Mouse (Mus musculus): ENCODE measurements around the gene Gm42417. TPM values are rescaled to one million over a fixed set of nuclear protein-coding genes. Genes with fewer than 3 reads are reported as not detected.
"Not testable (repeated sequence)": the region's sequence is repeated elsewhere in the genome, so short reads cannot be mapped to it uniquely, and the experiment has no call there.

Gene Gm42417
- total RNA-seq, 2 experiments from 2014 or later: 93.9 to 209 TPM

- DNase-seq: no peak
- intact Hi-C loops (cut with DNase I): loop anchor here (5.0 kb wide), 1 partner anchor 188 kb away; no protein-coding TSS in a partner anchor
Measured at GRCm38 (mm10) chr1:36549491-36549890, 10.3 kb upstream of the Gm42417 start.

- no peak for DNase-seq
- intact Hi-C loops (cut with DNase I): loop anchor here (5.0 kb wide), 1 partner anchor 189 kb away; no protein-coding TSS in a partner anchor
Measured at GRCm38 (mm10) chr1:36548771-36549170, 9.5 kb upstream of the Gm42417 start.

- intact Hi-C loops (cut with DNase I): loop anchor here (1.0 to 5.0 kb wide), 4 partner anchors 87 to 189 kb away; no protein-coding TSS in a partner anchor
- DNase-seq: peak; percentile 57 to 68
Measured at GRCm38 (mm10) chr1:36547981-36548598, 8.9 kb upstream of the Gm42417 start.

- intact Hi-C loops (cut with DNase I): loop anchor here (1.0 to 5.0 kb wide), 4 partner anchors 88 to 190 kb away; no protein-coding TSS in a partner anchor
- DNase-seq: peak; percentile 94 to 97
Measured at GRCm38 (mm10) chr1:36546888-36547471, 7.8 kb upstream of the Gm42417 start, which contains the start of gene Ankrd39. Gene Ankrd39 (minus strand): TSS chr1:36547445.

GRCm38 (mm10) chr1:36545845-36546600 lies 6.8 kb upstream of the Gm42417 start:
- intact Hi-C loops (cut with DNase I): loop anchor here (5.0 kb wide), 1 partner anchor 191 kb away; no protein-coding TSS in a partner anchor
- no peak for DNase-seq

GRCm38 (mm10) chr1:36545382-36545781 lies 6.2 kb upstream of the Gm42417 start:
- intact Hi-C loops (cut with DNase I): loop anchor here (5.0 kb wide), 1 partner anchor 192 kb away; no protein-coding TSS in a partner anchor
- DNase-seq: no peak

GRCm38 (mm10) chr1:36542925-36543324 lies 3.7 kb upstream of the Gm42417 start:
- DNase-seq: no peak
- intact Hi-C loops (cut with DNase I): no loop called here

- no peak for DNase-seq
- intact Hi-C loops (cut with DNase I): no loop called here
Measured at GRCm38 (mm10) chr1:36541844-36542243, 2.6 kb upstream of the Gm42417 start.

- intact Hi-C loops (cut with DNase I): no loop called here
- DNase-seq: no peak
Measured at GRCm38 (mm10) chr1:36540807-36541206, 1.6 kb upstream of the Gm42417 start.

GRCm38 (mm10) chr1:36540132-36540531 lies 903 bp upstream of the Gm42417 start:
- intact Hi-C loops (cut with DNase I): no loop called here
- DNase-seq: no peak

- DNase-seq: no peak
- intact Hi-C loops (cut with DNase I): no loop called here
Measured at GRCm38 (mm10) chr1:36538727-36539126, 502 bp downstream of the Gm42417 start.

GRCm38 (mm10) chr1:36536783-36537182 lies 2.4 kb downstream of the Gm42417 start, which contains the start of gene Ankrd23:
Gene Ankrd23 (minus strand): TSS chr1:36536883.
- DNase-seq; intact Hi-C loops (cut with DNase I): not testable (repeated sequence)

- intact Hi-C loops (cut with DNase I): no loop called here
- DNase-seq: no peak
Measured at GRCm38 (mm10) chr1:36536397-36536728, 2.9 kb downstream of the Gm42417 start.

GRCm38 (mm10) chr1:36535477-36536396 lies 3.5 kb downstream of the Gm42417 start:
- peak; percentile 57 to 65 for DNase-seq
- intact Hi-C loops (cut with DNase I): no loop called here

GRCm38 (mm10) chr1:36534595-36535058 lies 4.6 kb downstream of the Gm42417 start:
- peak in 1 of 2 experiments; percentile 43 for DNase-seq

GRCm38 (mm10) chr1:36533546-36533945 lies 5.7 kb downstream of the Gm42417 start:
- DNase-seq: no peak
- intact Hi-C loops (cut with DNase I): no loop called here

More at GRCm38 (mm10) chr1:36534595-36535058, 4.6 kb downstream of the Gm42417 start:
- intact Hi-C loops (cut with DNase I): no loop called here

- intact Hi-C loops (cut with DNase I): no loop called here
- no peak for DNase-seq
Measured at GRCm38 (mm10) chr1:36531461-36531860, 7.8 kb downstream of the Gm42417 start.

GRCm38 (mm10) chr1:36530962-36531361 lies 8.3 kb downstream of the Gm42417 start:
- intact Hi-C loops (cut with DNase I): no loop called here
- DNase-seq: no peak

- DNase-seq: no peak
- intact Hi-C loops (cut with DNase I): no loop called here
Measured at GRCm38 (mm10) chr1:36530485-36530884, 8.7 kb downstream of the Gm42417 start.

GRCm38 (mm10) chr1:36529875-36530274 lies 9.4 kb downstream of the Gm42417 start:
- DNase-seq: no peak
- intact Hi-C loops (cut with DNase I): no loop called here

All from heart, postnatal 36 days (tissue).